Mouse (Mus musculus) megakaryocyte, embryonic 14.5 days (primary cell): Measurements from ENCODE around the gene Ildr1. TPM values are rescaled to one million over a fixed set of nuclear protein-coding genes. Genes with fewer than 3 reads are reported as not detected.

Experiments used
- H3K27me3 ChIP-seq: replicated peaks from 2 replicates; pipeline ENCODE3; 2012; ENCODE audit warnings: inconsistent platforms
- H3K36me3 ChIP-seq: replicated peaks from 2 replicates; pipeline ENCODE3; 2012; ENCODE audit warnings: low read length, inconsistent platforms, mixed read lengths
- H3K4me1 ChIP-seq: 2 replicates; pipeline ENCODE4 v1.6.1; 2012; ENCODE audit warnings: inconsistent platforms
- H3K4me3 ChIP-seq: replicated peaks from 2 replicates; pipeline ENCODE3; 2012; ENCODE audit warnings: moderate library complexity, mild to moderate bottlenecking, inconsistent platforms
- H3K9me3 ChIP-seq: 2 replicates; pipeline ENCODE4 v1.6.1; 2012; ENCODE audit warnings: inconsistent platforms
- FLI1 ChIP-seq: IDR thresholded peaks from 2 replicates; pipeline ENCODE4 v1.6.1; 2012; ENCODE audit warnings: low read length, inconsistent platforms, mixed read lengths
- GATA1 ChIP-seq: IDR thresholded peaks from 3 replicates; pipeline ENCODE4 v1.6.1; 2012; ENCODE audit warnings: mixed read lengths, low read length, inconsistent platforms, borderline replicate concordance
- polyA plus RNA-seq: library from polyadenylated mRNA; stranded (reverse); fragments of >175 nt; gene quantifications from 2 replicates; pipeline ENCODE4 v1.2.3, GENCODE M21; 2012; ENCODE audit warnings: low replicate concordance; ENCODE audit not compliant: insufficient read depth

Gene Ildr1
- not detected in 2 replicates for polyA plus RNA-seq

GRCm38 (mm10) chr16:36693818-36694413, at the start of gene Ildr1:
TSS of gene Ildr1 (plus strand) at chr16:36693978.
- peaks cover 15% of the 10 kb centered on the region; the same call in 1 of the 2 replicates for H3K9me3 ChIP-seq
- H3K36me3 ChIP-seq = no peaks in the 10 kb centered on the region
- H3K4me1 ChIP-seq = no peaks in the 10 kb centered on the region
- TF ChIP-seq FLI1 (no peak), GATA1 (no peak)
- H3K4me3 ChIP-seq = no peak within 1 kb of the TSS
- H3K27me3 ChIP-seq = peaks cover 33% of the 10 kb centered on the region

GRCm38 (mm10) chr16:36645124-36645523, 48.7 kb upstream of the Ildr1 start:
- no peaks in the 10 kb centered on the region for H3K27me3 ChIP-seq
- H3K4me3 ChIP-seq = no peak overlapping the region
- no peaks in the 10 kb centered on the region for H3K36me3 ChIP-seq
- TF ChIP-seq FLI1 = no peak
- no peak for TF ChIP-seq GATA1
- H3K4me1 ChIP-seq = no peaks in the 10 kb centered on the region
- H3K9me3 ChIP-seq = peaks cover 10% of the 10 kb centered on the region

DNA sequence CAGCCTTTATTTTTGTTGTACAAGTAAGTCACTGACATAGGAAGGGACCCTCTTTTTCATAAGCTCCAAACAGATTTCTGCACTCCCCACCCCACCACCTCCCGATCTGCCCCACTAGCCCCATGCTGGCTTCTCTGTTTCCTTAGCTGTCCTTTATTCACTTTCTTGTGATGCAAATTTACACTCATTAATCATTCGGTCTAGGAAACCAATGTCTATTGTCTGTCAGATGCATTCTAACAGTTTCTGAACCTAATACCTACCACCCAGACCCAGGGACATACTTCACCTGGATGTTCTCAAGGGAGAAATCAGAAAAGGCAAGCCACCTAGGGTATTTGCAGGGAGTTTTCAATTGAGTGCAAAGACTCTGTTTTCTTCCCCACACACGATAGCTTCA, 44.5 kb upstream of the Ildr1 start:
- Histone ChIP-seq H3K4me1 (no peaks in the 10 kb centered on the region), H3K4me3 (no peak overlapping the region), H3K9me3 (peaks cover 9% of the 10 kb centered on the region), H3K27me3 (no peaks in the 10 kb centered on the region), H3K36me3 (no peaks in the 10 kb centered on the region)
- TF ChIP-seq GATA1 (no peak), FLI1 (no peak)

DNA sequence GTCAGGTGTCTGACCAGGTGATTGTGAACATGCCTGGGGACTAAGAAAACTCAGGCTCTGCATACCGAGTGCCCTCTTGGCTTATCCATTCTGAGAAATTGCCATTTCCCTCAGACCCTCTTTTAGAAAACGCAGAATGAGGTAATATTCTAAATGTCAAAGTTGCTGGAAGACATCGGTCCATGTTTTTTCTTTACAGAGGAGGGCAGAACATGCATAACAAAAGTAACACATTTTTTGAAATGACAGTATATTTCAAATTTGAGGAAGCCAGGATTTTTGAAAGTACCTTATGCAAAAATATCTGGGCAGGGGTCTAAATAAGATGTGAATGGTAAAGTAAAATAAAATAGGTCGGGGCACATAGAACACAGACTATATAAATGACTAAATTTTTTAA, 43.3 kb upstream of the Ildr1 start:
- TF ChIP-seq GATA1 (no peak), FLI1 (no peak)
- no peaks in the 10 kb centered on the region for H3K4me1 ChIP-seq
- no peaks in the 10 kb centered on the region for H3K27me3 ChIP-seq
- H3K36me3 ChIP-seq = no peaks in the 10 kb centered on the region
- peaks cover 12% of the 10 kb centered on the region for H3K9me3 ChIP-seq
- no peak overlapping the region for H3K4me3 ChIP-seq

GRCm38 (mm10) chr16:36651174-36651766, 42.5 kb upstream of the Ildr1 start:
- H3K4me1 ChIP-seq = no peaks in the 10 kb centered on the region
- no peaks in the 10 kb centered on the region for H3K27me3 ChIP-seq
- TF ChIP-seq GATA1 = no peak
- TF ChIP-seq FLI1 = no peak
- no peaks in the 10 kb centered on the region for H3K36me3 ChIP-seq
- no peak overlapping the region for H3K4me3 ChIP-seq
- peaks cover 4% of the 10 kb centered on the region; the same call in 1 of the 2 replicates for H3K9me3 ChIP-seq

DNA sequence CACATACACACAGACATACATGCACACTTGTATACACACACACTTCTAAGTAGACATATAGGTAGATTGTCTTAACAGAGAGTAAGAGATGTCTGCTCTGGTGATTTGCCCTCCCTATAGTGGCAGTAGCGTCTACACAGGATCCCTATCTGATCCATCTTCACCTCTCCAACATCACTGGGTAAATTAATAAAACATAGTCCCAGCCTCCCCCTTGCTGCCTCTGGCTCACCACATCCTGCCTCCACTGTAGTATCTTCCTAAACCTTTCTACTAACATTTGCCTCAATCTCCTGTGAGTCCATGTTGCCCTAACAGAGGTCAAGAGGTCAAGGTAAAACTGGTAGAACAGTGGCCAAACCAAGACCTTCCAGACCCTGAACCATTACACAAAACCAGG, 38.6 kb upstream of the Ildr1 start:
- no peaks in the 10 kb centered on the region for H3K4me1 ChIP-seq
- no peaks in the 10 kb centered on the region for H3K27me3 ChIP-seq
- TF ChIP-seq FLI1 (no peak), GATA1 (no peak)
- 0 out of 2 replicates have a peak, but pooled peaks cover 2% of the 10 kb centered on the region for H3K9me3 ChIP-seq
- no peak overlapping the region for H3K4me3 ChIP-seq
- H3K36me3 ChIP-seq = no peaks in the 10 kb centered on the region

GRCm38 (mm10) chr16:36655910-36656309, 37.9 kb upstream of the Ildr1 start:
- Histone ChIP-seq H3K27me3 (no peaks in the 10 kb centered on the region), H3K9me3 (0 out of 2 replicates have a peak, but pooled peaks cover 2% of the 10 kb centered on the region), H3K36me3 (no peaks in the 10 kb centered on the region), H3K4me1 (no peaks in the 10 kb centered on the region), H3K4me3 (no peak overlapping the region)
- TF ChIP-seq GATA1 (no peak), FLI1 (no peak)

DNA sequence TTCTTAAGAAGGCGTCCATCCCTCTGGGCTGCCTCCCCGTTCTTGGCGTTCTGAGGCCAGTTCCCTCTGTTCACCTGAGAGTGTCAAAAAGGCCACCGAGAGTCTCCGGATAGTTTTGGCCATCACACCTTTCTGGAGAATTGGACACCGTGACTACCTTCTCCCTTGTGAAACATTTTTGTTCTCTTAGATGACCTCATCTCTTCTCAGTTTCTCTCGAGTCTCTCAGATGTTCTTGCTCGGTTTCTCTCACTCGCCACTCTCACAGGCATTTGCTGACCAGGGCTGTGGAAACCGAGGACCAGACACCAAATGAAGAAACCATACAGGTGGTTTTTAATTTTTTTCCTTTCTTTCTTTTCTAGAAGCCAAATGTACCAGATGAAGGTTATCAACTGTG, 32.4 kb upstream of the Ildr1 start:
- no peaks in the 10 kb centered on the region for H3K27me3 ChIP-seq
- TF ChIP-seq GATA1 (no peak), FLI1 (no peak)
- no peaks in the 10 kb centered on the region for H3K36me3 ChIP-seq
- no peak overlapping the region for H3K4me3 ChIP-seq
- H3K9me3 ChIP-seq = no peaks in the 10 kb centered on the region
- H3K4me1 ChIP-seq = no peaks in the 10 kb centered on the region

- Histone ChIP-seq H3K4me3 (no peak overlapping the region), H3K9me3 (no peaks in the 10 kb centered on the region), H3K36me3 (no peaks in the 10 kb centered on the region), H3K4me1 (no peaks in the 10 kb centered on the region), H3K27me3 (no peaks in the 10 kb centered on the region)
- TF ChIP-seq FLI1 = no peak
- TF ChIP-seq GATA1 = no peak
Observed at GRCm38 (mm10) chr16:36663484-36663883, 30.3 kb upstream of the Ildr1 start.

DNA sequence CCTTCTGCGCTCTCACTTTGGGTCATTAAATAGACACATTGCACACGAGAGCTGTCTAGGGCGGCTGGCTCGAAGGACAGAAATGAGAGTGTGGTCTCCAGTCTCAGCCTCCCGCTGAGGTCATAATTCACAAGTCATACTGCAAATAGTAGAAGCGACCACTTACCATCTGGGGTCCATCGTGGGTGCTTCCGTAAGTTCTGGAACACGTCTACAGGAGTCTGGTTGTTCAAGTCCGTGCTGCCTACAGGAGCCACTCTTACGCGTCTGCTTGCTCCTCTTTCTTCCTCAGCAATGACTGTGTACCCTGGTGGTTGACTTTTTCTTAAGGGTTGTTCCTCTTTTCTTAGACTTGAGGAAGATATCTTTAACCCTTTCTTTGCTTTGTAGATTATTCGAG, 28.0 kb upstream of the Ildr1 start, which contains the start of gene Cd86:
Cd86 (minus strand) TSS at position 300 of the 400 bp plus-strand sequence.
- Histone ChIP-seq H3K36me3 (no peaks in the 10 kb centered on the region), H3K4me3 (peak within 1 kb of the TSS; percentile 78), H3K27me3 (no peaks in the 10 kb centered on the region), H3K9me3 (no peaks in the 10 kb centered on the region), H3K4me1 (no peaks in the 10 kb centered on the region)
- TF ChIP-seq GATA1 = no peak
- TF ChIP-seq FLI1 = no peak
